8 mouse cellular contexts compared by ENCODE assay signal in genomic region chr3:96065754-96066375, GRCm38 (mm10). TPM values are rescaled to one million over a fixed set of nuclear protein-coding genes. Genes with fewer than 3 reads are reported as not detected.
DNase-seq lines count a peak whose midpoint lies in the region; ATAC-seq and TF ChIP-seq lines count a peak whose summit lies in the region.
"Had no signal": no experiment of that assay in that cellular context is flagged by ENCODE, and none has a peak within 500 bp of the region (broad histone marks: within the 10 kb centered on the region; RNA-seq: fewer than 3 reads in every experiment).

No protein-coding gene starts in this region.

- H3K27me3 ChIP-seq in MEL (ENCODE audit: control insufficient read depth in 1 of 2, insufficient read depth in 2 of 2, low read length in 2 of 2), result no peaks in the 10 kb centered on the region
- no peaks in the 10 kb centered on the region for H3K27me3 ChIP-seq in embryonic facial prominence, embryonic 15.5 days
- no peaks in the 10 kb centered on the region for H3K27me3 ChIP-seq in heart, embryonic 16.5 days (ENCODE audit: control insufficient read depth, insufficient read depth, low read length)
- H3K27me3 ChIP-seq in liver, embryonic 11.5 days (replicated peaks; ENCODE audit: control insufficient read depth, insufficient read depth, low read length), result no peaks in the 10 kb centered on the region
- H3K27me3 ChIP-seq: midbrain, embryonic 12.5 days had no signal

- WGBS in embryonic facial prominence, embryonic 15.5 days, result 25% methylated on average over 20 of the region's 20 CpGs
- 28% methylated on average over 20 of the region's 20 CpGs for WGBS in heart, embryonic 16.5 days
- WGBS in liver, embryonic 11.5 days, result 45% methylated on average over 20 of the region's 20 CpGs

- peak overlapping the region; percentile 35 for H3K27ac ChIP-seq in MEL (ENCODE audit: control insufficient read depth, low read depth, low read length)
- H3K27ac ChIP-seq in embryonic facial prominence, embryonic 15.5 days (replicated peaks), result no peak overlapping the region
- no peak overlapping the region for H3K27ac ChIP-seq in heart, embryonic 16.5 days (ENCODE audit: low read length)
- H3K27ac ChIP-seq in liver, embryonic 11.5 days (ENCODE audit: low read depth, low read length), result no peak overlapping the region
- H3K27ac ChIP-seq: midbrain, embryonic 12.5 days had no signal

- peaks cover 0 to 23% of the 10 kb centered on the region in 2 experiments; a peak in 2 of 4 replicates for H3K36me3 ChIP-seq in MEL (ENCODE audit: control insufficient read depth in 1 of 2, insufficient read depth in 2 of 2, low read length in 2 of 2)
- H3K36me3 ChIP-seq in embryonic facial prominence, embryonic 15.5 days, result no peaks in the 10 kb centered on the region
- H3K36me3 ChIP-seq in heart, embryonic 16.5 days (ENCODE audit: control insufficient read depth, insufficient read depth), result no peaks in the 10 kb centered on the region
- H3K36me3 ChIP-seq in liver, embryonic 11.5 days (ENCODE audit: control insufficient read depth, insufficient read depth, low read length), result no peaks in the 10 kb centered on the region
- H3K36me3 ChIP-seq: midbrain, embryonic 12.5 days had no signal

- no peak for ATAC-seq in embryonic facial prominence, embryonic 15.5 days (ENCODE audit: insufficient number of reproducible peaks, low FRiP score, low TSS enrichment, low read depth)
- no peak; the same call in 1 of the 2 replicates for ATAC-seq in heart, embryonic 16.5 days (replicated peaks; ENCODE audit: extremely low read depth, insufficient read depth, low FRiP score)
- ATAC-seq in liver, embryonic 11.5 days (replicated peaks; ENCODE audit: low FRiP score), result 0 out of 2 replicates have a peak, but pooled peaks have one; percentile 39

- H3K4me2 ChIP-seq in embryonic facial prominence, embryonic 15.5 days (replicated peaks), result peak overlapping the region; percentile 47
- H3K4me2 ChIP-seq in heart, embryonic 16.5 days (ENCODE audit: low read depth, low read length), result peak overlapping the region; percentile 43
- H3K4me2 ChIP-seq in liver, embryonic 11.5 days, result peak overlapping the region; percentile 51
- H3K4me2 ChIP-seq: midbrain, embryonic 12.5 days had no signal

- peak; percentile 52 to 90 (median 64) for TF ChIP-seq CTCF in MEL (IDR thresholded peaks at IDR 0.05 in 2 of 3, conservative IDR thresholded peaks at IDR 0.05 in 1 of 3; ENCODE audit: control insufficient read depth in 1 of 3, insufficient read depth in 1 of 3, low read depth in 2 of 3, low read length in 3 of 3, poor library complexity in 1 of 3, severe bottlenecking in 1 of 3)

- peak; percentile 96 for TF ChIP-seq RAD21 in MEL (IDR thresholded peaks at IDR 0.05; ENCODE audit: low read depth, low read length)

- peak; percentile 41 to 68; a peak in 1 of 4 replicates for TF ChIP-seq EP300 in MEL (IDR thresholded peaks at IDR 0.05; ENCODE audit: low read depth in 1 of 2, low read length in 2 of 2)

- no peaks in the 10 kb centered on the region for H3K9me3 ChIP-seq in MEL (replicated peaks; ENCODE audit: insufficient read depth, low read length)
- H3K9me3 ChIP-seq in embryonic facial prominence, embryonic 15.5 days (replicated peaks), result no peaks in the 10 kb centered on the region
- H3K9me3 ChIP-seq in heart, embryonic 16.5 days (replicated peaks; ENCODE audit: control insufficient read depth, low read length), result no peaks in the 10 kb centered on the region
- H3K9me3 ChIP-seq in liver, embryonic 11.5 days (ENCODE audit: control insufficient read depth, low read length), result no peaks in the 10 kb centered on the region
- H3K9me3 ChIP-seq: midbrain, embryonic 12.5 days had no signal

- no peak for TF ChIP-seq POLR2A in MEL (IDR thresholded peaks at IDR 0.05; ENCODE audit: control insufficient read depth in 1 of 2, insufficient read depth in 1 of 2, low read depth in 1 of 2, low read length in 2 of 2, poor library complexity in 1 of 2)

- peak overlapping the region; percentile 55 for H3K9ac ChIP-seq in MEL (ENCODE audit: control insufficient read depth, low read depth, low read length, poor library complexity, severe bottlenecking)
- no peak overlapping the region for H3K9ac ChIP-seq in embryonic facial prominence, embryonic 15.5 days
- H3K9ac ChIP-seq in heart, embryonic 16.5 days (ENCODE audit: low read length), result no peak overlapping the region
- H3K9ac ChIP-seq in liver, embryonic 11.5 days (ENCODE audit: low read depth, low read length), result no peak overlapping the region
- H3K9ac ChIP-seq: midbrain, embryonic 12.5 days had no signal

- H3K4me3 ChIP-seq in MEL (ENCODE audit: control insufficient read depth in 1 of 2, insufficient read depth in 1 of 2, low read depth in 2 of 2, low read length in 2 of 2), result peak overlapping the region; percentile 56 to 68
- peak overlapping the region; percentile 31 for H3K4me3 ChIP-seq in embryonic facial prominence, embryonic 15.5 days (replicated peaks)
- peak overlapping the region; percentile 10; the same call in 1 of the 2 replicates for H3K4me3 ChIP-seq in heart, embryonic 16.5 days (ENCODE audit: low read length)
- H3K4me3 ChIP-seq in liver, embryonic 11.5 days (ENCODE audit: low read depth, low read length), result 0 out of 2 replicates have a peak overlapping the region, but pooled peaks have one; percentile 20
- H3K4me3 ChIP-seq: midbrain, embryonic 12.5 days had no signal

- H3K79me2 ChIP-seq in MEL (ENCODE audit: control insufficient read depth, insufficient read depth, low read length, poor library complexity), result no peaks in the 10 kb centered on the region

- peak; percentile 95 for DNase-seq in MEL (ENCODE audit: low read depth, low spot score)
- peak; percentile 94 for DNase-seq in brain, adult 2 months (ENCODE audit: low read depth, low spot score)
- peak; percentile 78 for DNase-seq in kidney, postnatal 14 days
- peak; percentile 34 for DNase-seq in liver, embryonic 11.5 days (ENCODE audit: low spot score)
- peak; percentile 81 for DNase-seq in retina, embryonic 14.5 days (ENCODE audit: low spot score)

- H3K4me1 ChIP-seq in MEL (ENCODE audit: control insufficient read depth in 1 of 2, insufficient read depth in 2 of 2, low read length in 2 of 2), result peaks cover 9 to 22% of the 10 kb centered on the region in 2 experiments
- H3K4me1 ChIP-seq in embryonic facial prominence, embryonic 15.5 days, result 0 out of 2 replicates have a peak, but pooled peaks cover 4% of the 10 kb centered on the region
- 0 out of 2 replicates have a peak, but pooled peaks cover 4% of the 10 kb centered on the region for H3K4me1 ChIP-seq in heart, embryonic 16.5 days (ENCODE audit: control insufficient read depth, insufficient read depth, low read length)
- H3K4me1 ChIP-seq in liver, embryonic 11.5 days (replicated peaks; ENCODE audit: control insufficient read depth, insufficient read depth, low read length), result no peaks in the 10 kb centered on the region
- H3K4me1 ChIP-seq: midbrain, embryonic 12.5 days had no signal

TF ChIP-seq in MEL, 35 proteins besides CTCF, POLR2A, EP300 and RAD21 (continues in another document):
- TF ChIP-seq SIN3A (IDR thresholded peaks at IDR 0.05; ENCODE audit: low read length) (peak; percentile 82), TAL1 (IDR thresholded peaks at IDR 0.05; ENCODE audit: low read length) (no peak), ETS1 (IDR thresholded peaks at IDR 0.05; ENCODE audit: low read depth, low read length) (peak; percentile 83), ZMIZ1 (IDR thresholded peaks at IDR 0.05; ENCODE audit: low read depth, low read length) (no peak), TBP (IDR thresholded peaks at IDR 0.05; ENCODE audit: low read depth, low read length) (peak; percentile 64), MYB (IDR thresholded peaks at IDR 0.05; ENCODE audit: low read depth, low read length) (0 out of 2 replicates have a peak, but pooled peaks have one; percentile 41), GABPA (IDR thresholded peaks at IDR 0.05; ENCODE audit: low read depth, low read length) (no peak), NRF1 (IDR thresholded peaks at IDR 0.05; ENCODE audit: insufficient read depth, low read depth, low read length, poor library complexity, severe bottlenecking) (peak; percentile 69), ZKSCAN1 (IDR thresholded peaks at IDR 0.05; ENCODE audit: low read depth, low read length) (peak; percentile 17; the same call in 1 of the 2 replicates), GATA1 (IDR thresholded peaks at IDR 0.05; ENCODE audit: low read depth, low read length) (peak; percentile 63; the same call in 1 of the 2 replicates), MAX (IDR thresholded peaks at IDR 0.05; ENCODE audit: low read length) (no peak), UBTF (IDR thresholded peaks at IDR 0.05; ENCODE audit: borderline replicate concordance, insufficient read depth, low read depth, low read length) (no peak), MAFK (IDR thresholded peaks at IDR 0.05; ENCODE audit: borderline replicate concordance, low read depth, low read length) (peak; percentile 35; the same call in 1 of the 2 replicates), TCF12 (IDR thresholded peaks at IDR 0.05; ENCODE audit: low read depth, low read length) (peak; percentile 19; the same call in 1 of the 2 replicates), RCOR1 (IDR thresholded peaks at IDR 0.05; ENCODE audit: low read depth, low read length) (no peak; the same call in 1 of the 2 replicates), MYC (IDR thresholded peaks at IDR 0.05; ENCODE audit: low read depth, low read length) (peak; percentile 67; the same call in 1 of the 2 replicates), JUND (IDR thresholded peaks at IDR 0.05; ENCODE audit: low read depth, low read length) (peak; percentile 62), USF2 (IDR thresholded peaks at IDR 0.05; ENCODE audit: borderline replicate concordance in 1 of 2, insufficient read depth in 1 of 2, low read depth in 1 of 2, low read length in 2 of 2) (no peak; a peak in 1 of 4 replicates)

RNA-seq across cellular contexts. Expression of gene Vps45, which starts 7.6 kb away (rescaled TPM):
- total RNA-seq in MEL (2012; rRNA removed), result 24.4 and 28.9 TPM in 2 replicates
- polyA plus RNA-seq in MEL (2012; ENCODE audit: insufficient read depth in 1 of 2, insufficient read length in 2 of 2, low read depth in 1 of 2, low replicate concordance in 2 of 2, missing spikeins in 1 of 2), result 10 to 100 TPM; 20.6 to 92.0 TPM
- 41.0 and 46.1 TPM in 2 replicates for polyA plus RNA-seq in embryonic facial prominence, embryonic 15.5 days (2015; fragmentation: Nextera tagmentation; extraction: Ambion mirVana)
- polyA plus RNA-seq in heart, embryonic 16.5 days (2015; fragmentation: Nextera tagmentation; extraction: Ambion mirVana), result 34.6 and 39.4 TPM in 2 replicates
- polyA plus RNA-seq in liver, embryonic 11.5 days (2014; fragmentation: Nextera tagmentation; extraction: Ambion mirVana), result 17.4 and 18.5 TPM in 2 replicates

RNA-seq across cellular contexts. Expression of gene Otud7b, which starts 38.5 kb away (rescaled TPM):
- total RNA-seq in MEL (2012; rRNA removed), result 25.8 and 27.5 TPM in 2 replicates
- polyA plus RNA-seq in MEL (2012; ENCODE audit: insufficient read depth in 1 of 2, insufficient read length in 2 of 2, low read depth in 1 of 2, low replicate concordance in 2 of 2, missing spikeins in 1 of 2), result 10 to 100 TPM; 17.9 to 24.4 TPM
- polyA plus RNA-seq in embryonic facial prominence, embryonic 15.5 days (2015; fragmentation: Nextera tagmentation; extraction: Ambion mirVana), result 22.0 and 26.1 TPM in 2 replicates
- 18.6 and 21.4 TPM in 2 replicates for polyA plus RNA-seq in heart, embryonic 16.5 days (2015; fragmentation: Nextera tagmentation; extraction: Ambion mirVana)
- 7.1 and 7.9 TPM in 2 replicates for polyA plus RNA-seq in liver, embryonic 11.5 days (2014; fragmentation: Nextera tagmentation; extraction: Ambion mirVana)

Comparison
In these comparisons a context has a peak if more than half of its experiments do, and no peak if none do; other contexts are left out.
1. DNase-seq: peak in every context shown above with its lines; median percentile 95 in MEL; 94 in brain, adult 2 months; 81 in retina, embryonic 14.5 days; 78 in kidney, postnatal 14 days; 34 in liver, embryonic 11.5 days.
2. H3K4me3 ChIP-seq: peak in every context shown above with its lines; median percentile 62 in MEL; 31 in embryonic facial prominence, embryonic 15.5 days; 20 in liver, embryonic 11.5 days; 10 in heart, embryonic 16.5 days.